Mouse (Mus musculus) E14TG2a.4 (cell line): ENCODE results near the gene Rapgef1.
A peak's percentile ranks its signal among the peaks of the same experiment; 100 is the strongest.

Experiments used
- H3K27me3 ChIP-seq: 2 replicates; pipeline ENCODE4 v1.6.1; 2014; ENCODE audit warnings: low read length, control low read depth; ENCODE audit not compliant: insufficient read depth
- H3K36me3 ChIP-seq: 2 replicates; pipeline ENCODE4 v1.6.1; 2014; ENCODE audit warnings: low read length, control low read depth; ENCODE audit not compliant: insufficient read depth
- H3K4me1 ChIP-seq: replicated peaks from 2 replicates; pipeline ENCODE4 v1.6.1; 2014; ENCODE audit warnings: low read depth, low read length, control low read depth
- H3K4me3 ChIP-seq: replicated peaks from 2 replicates; pipeline ENCODE4 v1.5.1; 2014; ENCODE audit warnings: mild to moderate bottlenecking, low read length
- H3K9me3 ChIP-seq: 2 replicates; pipeline ENCODE4 v1.6.1; 2014; ENCODE audit warnings: low read length, control low read depth
- CTCF ChIP-seq: conservative IDR thresholded peaks from 2 replicates; pipeline ENCODE4 v1.5.1; 2014; ENCODE audit warnings: low read length
- NANOG ChIP-seq: IDR thresholded peaks from 2 replicates; pipeline ENCODE4 v1.6.1; 2014; ENCODE audit warnings: borderline replicate concordance, low read length, mixed read lengths
- POU5F1 ChIP-seq: IDR thresholded peaks from 2 replicates; pipeline ENCODE4 v1.6.1; 2014; ENCODE audit warnings: low read length, borderline replicate concordance

The Rapgef1 gene

GRCm38 (mm10) chr2:29691068-29691467, 71.5 kb downstream of the Rapgef1 start:
- TF ChIP-seq CTCF (no peak), NANOG (no peak), POU5F1 (no peak)
- H3K4me3 ChIP-seq, result peak overlapping the region; percentile 20; the same call in 1 of the 2 replicates
- H3K36me3 ChIP-seq, result peaks cover 93% of the 10 kb centered on the region
- H3K9me3 ChIP-seq, result no peaks in the 10 kb centered on the region
- peaks cover 70% of the 10 kb centered on the region for H3K4me1 ChIP-seq
- H3K27me3 ChIP-seq, result no peaks in the 10 kb centered on the region

- H3K9me3 ChIP-seq, result no peaks in the 10 kb centered on the region
- H3K36me3 ChIP-seq, result peaks cover 93% of the 10 kb centered on the region
- peak; percentile 46; the same call in 1 of the 2 replicates for TF ChIP-seq NANOG
- TF ChIP-seq CTCF, result no peak
- no peak for TF ChIP-seq POU5F1
- H3K4me3 ChIP-seq, result peak overlapping the region; percentile 20; the same call in 1 of the 2 replicates
- H3K27me3 ChIP-seq, result no peaks in the 10 kb centered on the region
- H3K4me1 ChIP-seq, result peaks cover 70% of the 10 kb centered on the region
Measured at GRCm38 (mm10) chr2:29691507-29691906, 72.0 kb downstream of the Rapgef1 start.

DNA sequence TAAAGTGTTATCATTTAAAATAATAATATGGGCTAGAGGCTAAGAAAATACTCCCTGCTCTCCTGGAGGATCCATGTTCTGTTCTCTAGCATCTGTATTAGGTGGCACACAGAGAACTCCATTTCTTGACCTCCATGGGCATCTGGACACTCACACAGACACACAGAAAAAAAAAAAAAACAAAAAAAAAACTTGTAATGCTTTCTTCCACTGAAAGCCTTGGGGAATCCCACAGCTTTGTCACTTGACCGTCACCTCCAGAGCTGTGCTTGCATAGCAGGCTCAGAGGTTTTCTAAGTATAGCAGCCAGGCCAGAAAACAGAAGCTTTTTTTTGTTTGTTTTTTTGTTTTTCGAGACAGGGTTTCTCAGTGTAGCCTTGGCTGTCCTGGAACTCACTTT, 72.7 kb downstream of the Rapgef1 start:
- peaks cover 65% of the 10 kb centered on the region for H3K4me1 ChIP-seq
- no peaks in the 10 kb centered on the region for H3K9me3 ChIP-seq
- H3K4me3 ChIP-seq, result 0 out of 2 replicates have a peak overlapping the region, but pooled peaks have one; percentile 14
- TF ChIP-seq NANOG, result no peak
- no peak for TF ChIP-seq CTCF
- TF ChIP-seq POU5F1, result no peak
- H3K36me3 ChIP-seq, result peaks cover 93% of the 10 kb centered on the region
- no peaks in the 10 kb centered on the region for H3K27me3 ChIP-seq

GRCm38 (mm10) chr2:29696207-29696800, 76.8 kb downstream of the Rapgef1 start:
- Histone ChIP-seq H3K27me3 (no peaks in the 10 kb centered on the region), H3K4me3 (no peak overlapping the region), H3K4me1 (peaks cover 67% of the 10 kb centered on the region)

DNA sequence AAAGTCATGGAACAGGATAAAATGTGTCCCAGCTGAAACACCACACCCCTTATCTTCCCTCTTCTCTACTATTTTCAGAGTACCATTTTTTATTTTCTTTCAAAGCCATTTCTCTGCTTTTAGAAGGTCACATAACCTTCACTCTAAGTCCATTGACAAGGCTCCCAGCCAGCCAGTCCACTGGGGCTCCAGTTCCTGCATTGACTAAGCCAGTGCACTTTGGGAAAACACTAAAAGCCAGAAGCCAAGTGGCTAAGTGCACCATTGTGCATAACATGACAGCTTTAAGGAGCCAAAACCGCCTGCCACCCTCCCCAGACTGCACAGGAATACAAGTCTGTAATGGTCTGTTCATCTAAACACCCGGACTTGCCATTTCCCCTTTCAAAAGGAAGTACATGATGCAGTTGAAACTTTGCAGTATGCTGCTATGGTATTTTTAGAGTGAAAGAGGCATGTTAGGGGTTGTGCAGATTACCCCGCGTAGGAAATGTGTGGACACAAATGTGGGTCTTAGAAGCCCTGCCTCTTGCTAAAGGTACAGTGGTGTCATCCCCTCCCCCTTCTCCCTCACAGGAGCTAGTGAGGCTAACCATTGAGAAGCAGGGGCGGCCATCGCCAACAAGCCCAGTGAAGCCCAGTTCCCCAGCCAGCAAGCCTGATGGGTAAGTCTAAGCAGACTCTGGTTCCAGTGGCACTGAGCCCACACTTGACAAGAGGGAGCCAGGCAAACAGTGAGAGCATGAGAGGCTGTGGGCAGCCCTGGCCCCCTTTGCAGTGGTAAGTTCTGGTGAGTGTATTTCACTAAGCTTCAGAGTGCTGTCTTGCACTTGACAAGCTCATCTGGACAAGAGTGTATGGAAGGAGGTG, 79.1 kb downstream of the Rapgef1 start:
- Histone ChIP-seq H3K4me1 (peaks cover 57% of the 10 kb centered on the region), H3K9me3 (no peaks in the 10 kb centered on the region), H3K4me3 (no peak overlapping the region), H3K36me3 (peaks cover 100% of the 10 kb centered on the region), H3K27me3 (no peaks in the 10 kb centered on the region)
- no peak for TF ChIP-seq CTCF
- TF ChIP-seq POU5F1, result no peak
- no peak for TF ChIP-seq NANOG

More at GRCm38 (mm10) chr2:29696207-29696800, 76.8 kb downstream of the Rapgef1 start:
- Histone ChIP-seq H3K9me3 (no peaks in the 10 kb centered on the region), H3K36me3 (peaks cover 97% of the 10 kb centered on the region)
- TF ChIP-seq CTCF (no peak), NANOG (no peak), POU5F1 (no peak)

GRCm38 (mm10) chr2:29700898-29701297, 81.4 kb downstream of the Rapgef1 start:
- Histone ChIP-seq H3K36me3 (peaks cover 100% of the 10 kb centered on the region), H3K4me3 (no peak overlapping the region), H3K27me3 (no peaks in the 10 kb centered on the region), H3K4me1 (peaks cover 58% of the 10 kb centered on the region), H3K9me3 (no peaks in the 10 kb centered on the region)
- no peak for TF ChIP-seq CTCF
- no peak for TF ChIP-seq NANOG

GRCm38 (mm10) chr2:29701393-29701792, 81.9 kb downstream of the Rapgef1 start:
- Histone ChIP-seq H3K9me3 (no peaks in the 10 kb centered on the region), H3K27me3 (no peaks in the 10 kb centered on the region), H3K36me3 (peaks cover 100% of the 10 kb centered on the region), H3K4me3 (no peak overlapping the region), H3K4me1 (peaks cover 58% of the 10 kb centered on the region)
- TF ChIP-seq NANOG (no peak), POU5F1 (no peak), CTCF (no peak)

DNA sequence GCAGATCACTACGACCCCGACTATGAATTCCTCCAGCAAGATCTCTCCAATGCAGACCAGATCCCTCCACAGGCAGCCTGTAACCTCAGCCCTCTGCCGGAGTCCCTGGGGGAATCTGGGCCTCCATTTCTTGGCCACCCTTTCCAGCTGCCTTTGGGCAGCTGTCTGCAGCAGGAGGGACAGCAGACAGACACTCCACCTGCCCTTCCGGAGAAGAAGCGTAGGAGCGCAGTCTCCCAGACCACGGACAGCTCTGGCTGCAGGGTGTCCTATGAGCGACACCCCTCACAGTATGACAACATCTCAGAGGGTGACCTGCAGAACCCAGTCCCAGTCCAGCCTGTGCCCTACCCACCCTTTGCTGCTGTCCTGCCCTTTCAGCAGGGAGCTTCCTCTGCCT, 82.7 kb downstream of the Rapgef1 start:
- TF ChIP-seq POU5F1 (no peak), NANOG (no peak), CTCF (no peak)
- Histone ChIP-seq H3K4me3 (no peak overlapping the region), H3K36me3 (peaks cover 100% of the 10 kb centered on the region), H3K4me1 (peaks cover 63% of the 10 kb centered on the region), H3K27me3 (no peaks in the 10 kb centered on the region), H3K9me3 (no peaks in the 10 kb centered on the region)
